Mouse (Mus musculus) limb, embryonic 14.5 days (tissue): ENCODE data around the gene Henmt1. TPM values are rescaled to one million over a fixed set of nuclear protein-coding genes. Genes with fewer than 3 reads are reported as not detected.

Experiments used
- ATAC-seq: fragments of 200-750 bp; cut with Nextera tagmentation; 2 replicates; pipeline ENCODE4 v1.8.0; 2017; ENCODE audit warnings: low read depth, moderate number of reproducible peaks, moderate TSS enrichment; ENCODE audit not compliant: low FRiP score
- DNase-seq: peaks from one replicate; pipeline ENCODE4 v3.0.0-alpha.2; 2015; ENCODE audit warnings: low spot score
- H3K27ac ChIP-seq: fragments of 300-500 bp; sonication (generic); replicated peaks from 2 replicates; pipeline ENCODE4 v1.5.1; 2014; ENCODE audit warnings: low read depth, mild to moderate bottlenecking, low read length, moderate library complexity, mixed read lengths
- H3K27me3 ChIP-seq: fragments of 300-500 bp; sonication (generic); 2 replicates; pipeline ENCODE4 v1.6.1; 2014; ENCODE audit warnings: low read length, mixed read lengths; ENCODE audit not compliant: control insufficient read depth, insufficient read depth
- H3K36me3 ChIP-seq: fragments of 300-500 bp; sonication (generic); 2 replicates; pipeline ENCODE4 v1.6.1; 2014; ENCODE audit warnings: mild to moderate bottlenecking, low read length, moderate library complexity, mixed read lengths; ENCODE audit not compliant: control insufficient read depth, insufficient read depth
- H3K4me1 ChIP-seq: fragments of 300-500 bp; sonication (generic); 2 replicates; pipeline ENCODE4 v1.6.1; 2014; ENCODE audit warnings: antibody characterized with exemption, low read length, mixed read lengths; ENCODE audit not compliant: control insufficient read depth, insufficient read depth
- H3K4me2 ChIP-seq: fragments of 300-500 bp; sonication (generic); replicated peaks from 2 replicates; pipeline ENCODE4 v1.6.1; 2014; ENCODE audit warnings: low read depth, mild to moderate bottlenecking, low read length, moderate library complexity; ENCODE audit not compliant: severe bottlenecking
- H3K4me3 ChIP-seq: fragments of 300-500 bp; sonication (generic); replicated peaks from 2 replicates; pipeline ENCODE4 v1.5.1; 2014; ENCODE audit warnings: low read length
- H3K9ac ChIP-seq: fragments of 300-500 bp; sonication (generic); 2 replicates; pipeline ENCODE4 v1.6.1; 2014; ENCODE audit warnings: mild to moderate bottlenecking, low read depth, low read length, moderate library complexity; ENCODE audit not compliant: severe bottlenecking
- H3K9me3 ChIP-seq: fragments of 300-500 bp; sonication (generic); 2 replicates; pipeline ENCODE4 v1.6.1; 2016; ENCODE audit warnings: low read length; ENCODE audit not compliant: control insufficient read depth
- POLR2A ChIP-seq: fragments of 200-500 bp; IDR thresholded peaks from 2 replicates; pipeline ENCODE4 v1.8.0; 2012; ENCODE audit warnings: inconsistent platforms, mild to moderate bottlenecking, moderate library complexity, borderline replicate concordance; ENCODE audit not compliant: insufficient read depth, insufficient read length; ENCODE audit errors: extremely low read depth
- WGBS: fragments of 180-500 bp; shearing (Covaris S2); extraction: QIAGEN DNeasy Blood & Tissue Kit; methylation state at CpG from one replicate; pipeline ENCODE4 v1.1.7; 2014; 5-methylcytosine and 5-hydroxymethylcytosine counted together
- polyA plus RNA-seq, 2 experiments: library from polyadenylated mRNA; depleted of rRNA in 1 of 2; stranded (reverse) in 1 of 2; unstranded in 1 of 2; fragments of >200 nt; fragmentation: Nextera tagmentation in 1 of 2; extraction: Ambion mirVana in 1 of 2; gene quantifications; 2 replicates each; pipeline versions ENCODE4 v1.2.1 to v1.2.3; 2012 to 2014

Gene Henmt1
- polyA plus RNA-seq, 2 experiments: 0.33 to 0.78 TPM

- H3K36me3 ChIP-seq: no peaks in the 10 kb centered on the region
- H3K27me3 ChIP-seq: no peaks in the 10 kb centered on the region
- H3K4me1 ChIP-seq: peaks cover 5% of the 10 kb centered on the region; the same call in 1 of the 2 replicates
- H3K9ac ChIP-seq: no peak overlapping the region
- DNase-seq (no peak), ATAC-seq (no peak)
- no peaks in the 10 kb centered on the region for H3K9me3 ChIP-seq
- WGBS: 62% methylated on average over 13 of the region's 13 CpGs
- H3K27ac ChIP-seq: no peak overlapping the region
- H3K4me3 ChIP-seq: no peak overlapping the region
- no peak overlapping the region for H3K4me2 ChIP-seq
- TF ChIP-seq POLR2A: no peak
These were observed 20.1 kb downstream of the Henmt1 start for GRCm38 (mm10) chr3:108959680-108960295.

- 66% methylated on average over 7 of the region's 7 CpGs for WGBS
- Histone ChIP-seq H3K9me3 (no peaks in the 10 kb centered on the region), H3K27ac (no peak overlapping the region), H3K4me2 (no peak overlapping the region), H3K27me3 (no peaks in the 10 kb centered on the region), H3K4me1 (peaks cover 5% of the 10 kb centered on the region; the same call in 1 of the 2 replicates), H3K9ac (no peak overlapping the region), H3K36me3 (no peaks in the 10 kb centered on the region), H3K4me3 (no peak overlapping the region)
- no peak for DNase-seq
- no peak for TF ChIP-seq POLR2A
- no peak for ATAC-seq
These were observed 21.6 kb downstream of the Henmt1 start for GRCm38 (mm10) chr3:108961226-108961625.

GRCm38 (mm10) chr3:108961655-108962054, 22.0 kb downstream of the Henmt1 start:
- H3K27me3 ChIP-seq: no peaks in the 10 kb centered on the region
- no peak overlapping the region for H3K9ac ChIP-seq
- H3K9me3 ChIP-seq: no peaks in the 10 kb centered on the region
- peaks cover 5% of the 10 kb centered on the region; the same call in 1 of the 2 replicates for H3K4me1 ChIP-seq
- ATAC-seq: no peak
- TF ChIP-seq POLR2A: no peak
- no peak overlapping the region for H3K27ac ChIP-seq
- no peak overlapping the region for H3K4me2 ChIP-seq
- H3K4me3 ChIP-seq: no peak overlapping the region
- no peaks in the 10 kb centered on the region for H3K36me3 ChIP-seq
- WGBS: 65% methylated on average over 6 of the region's 6 CpGs
- no peak for DNase-seq

- 73% methylated on average over 3 of the region's 3 CpGs for WGBS
- H3K9me3 ChIP-seq: no peaks in the 10 kb centered on the region
- no peak overlapping the region for H3K4me3 ChIP-seq
- H3K27ac ChIP-seq: no peak overlapping the region
- ATAC-seq (no peak), DNase-seq (no peak)
- H3K36me3 ChIP-seq: no peaks in the 10 kb centered on the region
- no peaks in the 10 kb centered on the region for H3K27me3 ChIP-seq
- H3K4me1 ChIP-seq: peaks cover 5% of the 10 kb centered on the region; the same call in 1 of the 2 replicates
- no peak for TF ChIP-seq POLR2A
- no peak overlapping the region for H3K9ac ChIP-seq
- no peak overlapping the region for H3K4me2 ChIP-seq
These were observed 23.6 kb downstream of the Henmt1 start for GRCm38 (mm10) chr3:108963278-108963677.

GRCm38 (mm10) chr3:108963776-108964175, 24.1 kb downstream of the Henmt1 start:
- WGBS: 68% methylated on average over 3 of the region's 3 CpGs
- Histone ChIP-seq H3K9me3 (no peaks in the 10 kb centered on the region), H3K4me3 (no peak overlapping the region), H3K27ac (no peak overlapping the region), H3K36me3 (no peaks in the 10 kb centered on the region), H3K4me2 (no peak overlapping the region), H3K27me3 (no peaks in the 10 kb centered on the region), H3K4me1 (peaks cover 5% of the 10 kb centered on the region; the same call in 1 of the 2 replicates), H3K9ac (no peak overlapping the region)
- no peak for TF ChIP-seq POLR2A
- ATAC-seq (no peak), DNase-seq (no peak)
